Mouse (Mus musculus) intestine, embryonic 14.5 days (tissue): ENCODE measurements around the gene Ccz1. TPM values are rescaled to one million over a fixed set of nuclear protein-coding genes. Genes with fewer than 3 reads are reported as not detected.

Experiments
- ATAC-seq: fragments of 200-750 bp; cut with Nextera tagmentation; replicated peaks from 2 replicates; pipeline ENCODE4 v1.8.0; 2017; ENCODE audit warnings: low read depth, moderate number of reproducible peaks, moderate TSS enrichment, moderate library complexity; ENCODE audit not compliant: low FRiP score, low TSS enrichment
- DNase-seq: peaks from one replicate; pipeline ENCODE4 v3.0.0-alpha.2; 2018; ENCODE audit warnings: low spot score
- H3K27ac ChIP-seq: fragments of 300-500 bp; sonication (generic); 2 replicates; pipeline ENCODE4 v1.5.1; 2014; ENCODE audit warnings: low read depth, mild to moderate bottlenecking, control low read depth
- H3K27me3 ChIP-seq: fragments of 300-500 bp; sonication (generic); replicated peaks from 2 replicates; pipeline ENCODE4 v1.6.1; 2014; ENCODE audit warnings: low read length, control low read depth; ENCODE audit not compliant: control insufficient read depth, insufficient read depth
- H3K36me3 ChIP-seq: fragments of 300-500 bp; sonication (generic); 2 replicates; pipeline ENCODE4 v1.6.1; 2014; ENCODE audit warnings: low read length, control low read depth; ENCODE audit not compliant: control insufficient read depth, insufficient read depth
- H3K4me1 ChIP-seq: fragments of 300-500 bp; sonication (generic); replicated peaks from 2 replicates; pipeline ENCODE4 v1.6.1; 2014; ENCODE audit warnings: low read length, control low read depth, mixed read lengths; ENCODE audit not compliant: control insufficient read depth, insufficient read depth
- H3K4me2 ChIP-seq: fragments of 300-500 bp; sonication (generic); 2 replicates; pipeline ENCODE4 v1.6.1; 2014; ENCODE audit warnings: low read length
- H3K4me3 ChIP-seq: fragments of 300-500 bp; sonication (generic); 2 replicates; pipeline ENCODE4 v1.5.1; 2014; ENCODE audit warnings: low read depth, low read length, control low read depth, mixed read lengths
- H3K9ac ChIP-seq: fragments of 300-500 bp; sonication (generic); 2 replicates; pipeline ENCODE4 v1.6.1; 2014; ENCODE audit warnings: mild to moderate bottlenecking, low read length
- H3K9me3 ChIP-seq: fragments of 300-500 bp; sonication (generic); 2 replicates; pipeline ENCODE4 v1.6.1; 2016; ENCODE audit warnings: low read length, control low read depth; ENCODE audit not compliant: control insufficient read depth
- WGBS: fragments of 180-500 bp; shearing (Covaris S2); extraction: QIAGEN DNeasy Blood & Tissue Kit; methylation state at CpG from one replicate; pipeline ENCODE4 v1.1.7; 2014; 5-methylcytosine and 5-hydroxymethylcytosine counted together
- polyA plus RNA-seq: library from polyadenylated mRNA; unstranded; fragments of >200 nt; fragmentation: Nextera tagmentation; extraction: Ambion mirVana; gene quantifications from 2 replicates; pipeline ENCODE4 v1.2.1, GENCODE M21; 2014

Gene Ccz1
- polyA plus RNA-seq, 1 experiment from 2014 or later, result 73.6 TPM

GRCm38 (mm10) chr5:144040720-144041364 is 26.2 kb upstream of the Ccz1 start:
- H3K9me3 ChIP-seq, result no peaks in the 10 kb centered on the region
- no peak overlapping the region for H3K4me3 ChIP-seq
- H3K4me1 ChIP-seq, result no peaks in the 10 kb centered on the region
- ATAC-seq (no peak), DNase-seq (peak; percentile 88)
- no peaks in the 10 kb centered on the region for H3K36me3 ChIP-seq
- peak overlapping the region; percentile 20; the same call in 1 of the 2 replicates for H3K4me2 ChIP-seq
- no peak overlapping the region for H3K9ac ChIP-seq
- H3K27me3 ChIP-seq, result no peaks in the 10 kb centered on the region
- WGBS, result 47% methylated on average over 11 of the region's 11 CpGs
- H3K27ac ChIP-seq, result no peak overlapping the region

- no peak for ATAC-seq
- no peaks in the 10 kb centered on the region for H3K9me3 ChIP-seq
- WGBS, result 86% methylated on average over 5 of the region's 5 CpGs
- no peaks in the 10 kb centered on the region for H3K4me1 ChIP-seq
- H3K9ac ChIP-seq, result no peak overlapping the region
- DNase-seq, result no peak
- no peak overlapping the region for H3K27ac ChIP-seq
- H3K4me2 ChIP-seq, result no peak overlapping the region
- H3K27me3 ChIP-seq, result no peaks in the 10 kb centered on the region
- H3K36me3 ChIP-seq, result no peaks in the 10 kb centered on the region
- H3K4me3 ChIP-seq, result no peak overlapping the region
Observed at GRCm38 (mm10) chr5:144039886-144040285, 25.2 kb upstream of the Ccz1 start.

GRCm38 (mm10) chr5:144039156-144039675 is 24.5 kb upstream of the Ccz1 start:
- Histone ChIP-seq H3K4me1 (no peaks in the 10 kb centered on the region), H3K9ac (no peak overlapping the region), H3K27me3 (no peaks in the 10 kb centered on the region), H3K4me2 (no peak overlapping the region), H3K4me3 (no peak overlapping the region), H3K36me3 (no peaks in the 10 kb centered on the region), H3K9me3 (no peaks in the 10 kb centered on the region), H3K27ac (no peak overlapping the region)
- ATAC-seq (no peak), DNase-seq (no peak)
- 75% methylated on average over 9 of the region's 9 CpGs for WGBS

GRCm38 (mm10) chr5:144036952-144037351 is 22.3 kb upstream of the Ccz1 start:
- Histone ChIP-seq H3K27ac (no peak overlapping the region), H3K4me3 (no peak overlapping the region), H3K36me3 (no peaks in the 10 kb centered on the region), H3K27me3 (no peaks in the 10 kb centered on the region), H3K9me3 (no peaks in the 10 kb centered on the region), H3K9ac (no peak overlapping the region), H3K4me1 (no peaks in the 10 kb centered on the region), H3K4me2 (no peak overlapping the region)
- WGBS, result 58% methylated on average over 17 of the region's 17 CpGs
- ATAC-seq (no peak), DNase-seq (no peak)

GRCm38 (mm10) chr5:144034567-144034966 is 19.9 kb upstream of the Ccz1 start:
- Histone ChIP-seq H3K9ac (no peak overlapping the region), H3K36me3 (no peaks in the 10 kb centered on the region), H3K4me3 (no peak overlapping the region), H3K4me1 (no peaks in the 10 kb centered on the region), H3K27ac (no peak overlapping the region), H3K9me3 (no peaks in the 10 kb centered on the region), H3K27me3 (no peaks in the 10 kb centered on the region), H3K4me2 (no peak overlapping the region)
- DNase-seq (no peak), ATAC-seq (no peak)
- WGBS, result 71% methylated on average over 7 of the region's 7 CpGs

- Histone ChIP-seq H3K4me3 (no peak overlapping the region), H3K4me2 (no peak overlapping the region), H3K27me3 (no peaks in the 10 kb centered on the region), H3K9ac (no peak overlapping the region), H3K36me3 (no peaks in the 10 kb centered on the region), H3K27ac (no peak overlapping the region), H3K9me3 (no peaks in the 10 kb centered on the region), H3K4me1 (no peaks in the 10 kb centered on the region)
- no peak for ATAC-seq
- WGBS, result 91% methylated on average over 7 of the region's 7 CpGs
- no peak for DNase-seq
Observed at GRCm38 (mm10) chr5:144032491-144032890, 17.8 kb upstream of the Ccz1 start.

GRCm38 (mm10) chr5:144026620-144027263 is 12.1 kb upstream of the Ccz1 start, which contains the start of gene Ocm:
Ocm (minus strand) TSS chr5:144026670.
- Histone ChIP-seq H3K4me3 (no peak within 1 kb of the TSS), H3K4me1 (no peaks in the 10 kb centered on the region), H3K9ac (no peak within 1 kb of the TSS), H3K36me3 (no peaks in the 10 kb centered on the region), H3K9me3 (no peaks in the 10 kb centered on the region), H3K27me3 (no peaks in the 10 kb centered on the region), H3K27ac (no peak within 1 kb of the TSS), H3K4me2 (no peak within 1 kb of the TSS)
- WGBS, result 69% methylated on average over 11 of the region's 11 CpGs
- no peak for DNase-seq
- ATAC-seq, result no peak

GRCm38 (mm10) chr5:144015845-144016244 is 1.2 kb upstream of the Ccz1 start:
- Histone ChIP-seq H3K36me3 (peaks cover 19% of the 10 kb centered on the region), H3K4me3 (no peak overlapping the region), H3K4me2 (no peak overlapping the region), H3K9ac (no peak overlapping the region), H3K27ac (no peak overlapping the region), H3K9me3 (no peaks in the 10 kb centered on the region), H3K27me3 (no peaks in the 10 kb centered on the region), H3K4me1 (no peaks in the 10 kb centered on the region)
- DNase-seq, result no peak
- 90% methylated on average over 9 of the region's 9 CpGs for WGBS
- no peak for ATAC-seq

- H3K4me3 ChIP-seq, result peak overlapping the region; percentile 94
- ATAC-seq, result peak; percentile 51
- WGBS, result 71% methylated on average over 3 of the region's 3 CpGs
Observed at GRCm38 (mm10) chr5:144015312-144015650, 604 bp upstream of the Ccz1 start.

More at GRCm38 (mm10) chr5:144015312-144015650, 604 bp upstream of the Ccz1 start:
- H3K27ac ChIP-seq, result no peak overlapping the region
- no peak for DNase-seq
- peaks cover 25% of the 10 kb centered on the region for H3K36me3 ChIP-seq
- no peak overlapping the region for H3K9ac ChIP-seq
- H3K9me3 ChIP-seq, result no peaks in the 10 kb centered on the region
- peak overlapping the region; percentile 59 for H3K4me2 ChIP-seq
- H3K4me1 ChIP-seq, result no peaks in the 10 kb centered on the region
- H3K27me3 ChIP-seq, result no peaks in the 10 kb centered on the region
